Mouse (Mus musculus): ENCODE data around the gene Ccdc93.

DNA sequence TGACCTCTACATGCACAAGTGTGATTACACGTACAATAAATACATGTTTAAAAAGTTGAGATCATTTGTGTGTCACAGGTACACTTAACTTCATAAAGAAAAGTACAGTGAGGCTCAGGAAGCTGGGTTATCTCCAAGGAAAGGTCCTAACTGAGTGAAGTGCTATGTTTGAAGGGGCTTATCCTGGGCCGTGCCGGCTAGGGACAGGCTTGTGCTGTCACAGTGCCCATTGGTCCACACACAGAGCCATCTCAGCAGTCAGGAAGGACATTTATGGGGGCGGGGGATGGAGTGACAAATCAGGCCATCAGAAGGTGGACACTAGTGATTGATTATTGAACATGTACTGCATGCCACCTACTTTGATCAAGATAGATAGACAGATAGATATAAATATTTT is 22.2 kb downstream of the Ccdc93 start:
- TF ChIP-seq CTCF (IDR thresholded peaks at IDR 0.05) = no peak
- no peak for TF ChIP-seq EP300 (IDR thresholded peaks at IDR 0.05)
